Mouse (Mus musculus) T-cell, adult 2 months (primary cell): ENCODE measurements around the gene Lta.
A peak's percentile ranks its signal among the peaks of the same experiment; 100 is the strongest.
"Not testable (repeated sequence)": the region's sequence is repeated elsewhere in the genome, so short reads cannot be mapped to it uniquely, and the experiment has no call there.

Experiments
- DNase-seq: peaks from one replicate; pipeline ENCODE4 v3.0.0; 2022; ENCODE audit warnings: low spot score

Lta gene

DNA sequence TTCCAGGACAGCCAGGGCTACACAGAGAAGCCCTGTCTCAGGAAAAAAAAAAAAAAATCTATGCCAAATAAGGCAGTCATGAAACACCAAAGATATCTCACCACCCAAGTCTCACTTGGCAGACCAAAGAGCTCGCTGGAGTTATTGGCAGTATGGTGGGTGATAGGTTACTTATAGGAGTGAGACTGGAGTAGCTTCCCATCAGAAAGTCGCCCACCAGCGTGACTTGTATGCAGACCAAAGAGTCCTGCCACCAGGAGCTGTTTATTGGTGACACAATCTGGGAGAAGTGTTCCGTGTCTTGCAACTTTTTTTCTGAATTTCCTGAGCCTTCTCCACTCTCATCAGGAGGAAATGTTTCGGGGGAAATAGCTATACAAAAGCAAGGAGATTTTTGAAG, 34.5 kb upstream of the Lta start:
- DNase-seq: no peak

DNA sequence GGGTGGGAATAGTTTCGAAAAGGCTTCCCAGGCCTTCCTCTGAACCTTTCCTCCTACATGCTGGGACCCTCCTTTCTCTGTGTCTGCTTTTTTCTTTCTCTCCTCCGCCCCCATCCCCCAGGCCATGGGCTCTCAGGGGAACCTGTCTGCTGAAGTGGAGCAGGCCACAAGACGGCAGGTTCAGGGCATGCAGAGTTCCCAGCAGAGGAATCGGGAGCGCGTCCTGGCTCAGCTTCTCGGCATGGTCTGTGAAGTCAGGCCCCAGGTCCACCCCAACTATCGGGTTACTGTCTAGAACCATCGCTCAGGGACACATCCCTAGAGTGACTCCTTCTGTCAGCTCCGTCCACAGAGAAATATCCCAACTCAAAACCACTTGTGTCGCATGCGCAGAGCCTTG, 32.4 kb upstream of the Lta start:
- DNase-seq: no peak

DNA sequence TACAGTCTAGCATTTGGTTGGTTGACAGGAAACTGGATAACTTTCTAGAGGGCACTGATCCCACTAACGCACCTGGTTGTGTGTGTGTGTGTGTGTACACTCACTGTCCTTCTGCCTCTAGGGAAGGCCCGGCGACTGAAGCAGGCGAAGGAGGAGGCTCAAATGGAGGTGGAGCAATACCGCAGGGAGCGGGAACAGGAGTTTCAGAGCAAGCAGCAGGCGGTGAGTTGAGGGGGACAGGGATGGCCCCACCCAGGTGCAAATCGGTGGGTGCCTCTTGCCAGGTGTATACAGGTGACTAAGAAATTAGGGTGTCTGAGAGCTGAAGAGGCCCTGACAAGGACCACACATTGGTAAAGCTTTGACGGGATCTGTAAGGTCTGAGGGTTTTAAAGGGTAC, 31.8 kb upstream of the Lta start:
- DNase-seq: no peak

GRCm38 (mm10) chr17:35236390-35236746, 31.2 kb upstream of the Lta start:
- DNase-seq: peak; percentile 95

DNA sequence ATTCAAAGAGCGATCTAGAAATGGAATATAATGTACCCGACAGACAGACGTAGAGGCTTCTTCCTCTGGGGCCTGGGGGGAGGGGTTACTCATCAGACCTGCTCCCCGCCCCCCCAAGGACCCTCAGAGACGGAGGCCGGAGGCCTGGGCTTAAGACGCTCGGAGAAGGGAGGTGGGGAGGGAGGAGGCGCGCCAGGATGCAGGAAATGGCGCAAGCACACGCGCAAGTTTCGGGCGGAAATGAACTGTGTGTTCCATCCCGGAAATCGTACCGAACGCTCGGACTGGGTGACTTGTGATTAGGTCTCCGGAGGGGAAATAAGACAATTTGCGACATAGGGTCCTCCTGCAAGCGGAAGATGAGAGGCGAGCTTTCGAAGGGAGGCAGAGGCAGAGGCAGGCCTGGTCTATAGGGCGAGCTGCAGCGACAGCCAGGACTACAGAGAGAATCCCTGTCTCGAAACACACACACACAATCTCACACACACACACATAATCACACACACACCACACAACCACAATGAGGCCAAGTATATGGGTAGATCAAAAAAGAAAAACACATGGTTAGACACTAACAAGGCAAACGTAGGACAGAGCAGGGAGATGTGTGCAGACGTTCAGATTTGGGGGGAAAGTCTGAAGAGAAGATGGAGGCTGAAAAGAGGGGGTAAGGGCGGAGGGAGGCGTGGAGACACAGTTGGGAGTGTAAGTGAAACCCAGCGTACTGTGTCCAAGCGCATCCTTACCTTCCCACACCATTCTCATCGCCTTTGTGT, 30.7 kb upstream of the Lta start, which contains the start of gene Nfkbil1:
Gene Nfkbil1, minus strand, starts transcription at position 179 of the 776 bp plus-strand sequence.
- peak; percentile 87 for DNase-seq

GRCm38 (mm10) chr17:35234903-35235302, 29.8 kb upstream of the Lta start:
- DNase-seq: no peak

- not testable (repeated sequence) for DNase-seq
Measured at GRCm38 (mm10) chr17:35234090-35234489, 28.9 kb upstream of the Lta start.

DNA sequence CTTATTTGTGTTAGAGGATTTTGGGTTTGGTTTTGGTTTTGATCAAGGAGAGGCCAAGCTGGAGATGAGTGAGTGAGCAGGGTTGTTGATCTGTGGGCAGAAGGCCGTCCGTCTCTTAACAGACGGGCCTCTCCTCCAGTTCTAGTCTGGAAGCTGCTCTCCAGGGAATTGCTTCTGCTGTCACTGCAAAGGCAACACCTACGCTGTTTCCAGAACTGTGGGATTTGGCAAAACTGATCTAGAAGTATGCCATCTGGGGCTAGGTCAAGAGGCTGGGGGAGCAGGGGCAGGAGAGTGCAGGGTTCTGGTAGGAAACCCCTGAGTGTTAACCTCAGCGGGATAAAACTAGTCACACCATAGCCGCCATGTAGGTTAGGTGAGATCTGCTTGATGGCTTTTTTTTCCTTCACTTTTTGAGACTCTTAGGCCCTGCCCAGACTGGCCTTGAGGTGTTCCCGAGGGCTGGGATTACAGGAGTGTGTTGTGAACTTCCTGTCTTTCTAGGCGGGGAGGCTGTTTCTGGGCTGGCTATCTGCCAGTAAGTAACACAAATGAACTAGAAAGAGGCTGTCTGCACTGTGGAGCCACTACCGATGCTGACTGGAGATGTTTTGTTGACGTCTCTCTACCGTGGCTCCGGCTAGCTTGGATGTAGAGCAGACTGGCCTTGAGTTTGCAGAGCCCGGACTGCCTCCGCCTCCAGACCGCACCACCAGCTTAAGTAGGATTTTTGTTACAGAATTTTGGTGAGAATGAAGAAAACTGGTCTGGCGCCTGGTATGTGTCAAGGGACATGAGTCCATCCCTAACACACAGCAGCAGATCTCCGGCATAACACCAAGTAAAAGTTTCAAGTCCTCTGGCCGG, 28.2 kb upstream of the Lta start, which contains the start of gene Atp6v1g2:
Gene Atp6v1g2, plus strand, starts transcription at position 547 of the 867 bp plus-strand sequence.
- DNase-seq: no peak

GRCm38 (mm10) chr17:35232659-35233058, 27.5 kb upstream of the Lta start:
- DNase-seq: peak; percentile 72

DNA sequence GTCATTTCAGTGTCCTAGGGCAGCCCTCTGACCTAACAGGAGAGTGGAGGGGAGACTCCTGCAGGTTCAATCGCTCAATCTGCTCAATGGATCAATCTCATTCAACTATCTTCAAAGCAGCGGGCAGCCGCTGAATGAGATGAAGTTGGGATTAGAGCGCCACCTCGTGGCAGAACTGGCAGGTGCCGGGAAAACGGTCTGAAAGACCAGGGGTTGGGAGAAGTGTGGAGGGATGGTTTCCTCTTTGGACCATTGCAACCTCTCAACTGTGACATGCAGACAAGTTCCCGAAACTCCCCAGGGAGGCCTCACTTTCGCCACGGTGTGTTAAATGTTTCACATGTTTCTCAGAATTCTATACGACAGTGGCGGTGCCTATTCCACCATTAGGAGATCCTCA, 26.9 kb upstream of the Lta start:
- peak; percentile 81 for DNase-seq

DNA sequence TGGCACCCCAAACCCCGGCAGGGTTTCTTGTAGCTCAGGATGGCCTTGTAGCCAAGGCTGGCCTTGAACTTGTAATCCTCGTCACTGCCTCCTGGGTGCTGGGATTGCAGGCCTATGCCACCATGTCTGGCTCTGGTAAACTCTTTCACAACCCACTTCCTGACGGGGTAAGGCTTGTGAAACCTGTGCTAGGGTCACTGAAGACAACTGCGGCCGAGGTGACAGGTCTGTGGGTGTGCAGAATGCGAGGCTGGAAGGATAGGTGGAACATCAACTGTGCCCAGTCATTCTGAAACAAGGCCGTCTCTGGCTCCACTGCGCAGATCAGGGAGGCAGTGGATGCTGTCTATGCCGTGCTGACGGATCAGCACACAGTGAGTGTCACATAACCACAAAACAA, 25.9 kb upstream of the Lta start:
- peak; percentile 43 for DNase-seq

DNA sequence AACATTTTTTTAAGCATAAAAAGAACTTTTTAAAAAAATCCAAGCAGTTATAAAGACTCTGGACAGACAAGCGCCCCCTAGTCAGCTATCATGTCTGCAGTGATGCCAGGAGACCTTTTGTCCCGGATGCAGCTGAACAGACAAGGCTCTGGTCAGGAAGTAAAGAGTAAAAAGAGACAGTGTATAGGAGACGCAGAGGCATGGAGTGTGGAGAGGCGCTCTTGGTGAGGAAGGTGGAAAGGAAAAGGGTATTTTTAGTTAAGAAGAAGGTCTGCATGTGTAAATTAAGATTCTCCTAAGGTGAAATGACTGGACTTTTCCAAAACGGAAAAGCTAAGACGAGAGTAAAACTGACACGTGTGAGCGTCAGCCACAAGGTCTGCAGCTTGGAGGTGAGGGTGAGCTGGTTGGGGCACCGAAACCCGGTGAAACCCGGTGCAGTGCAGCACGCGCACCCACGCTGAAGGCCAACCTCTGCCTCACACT, 21.5 kb upstream of the Lta start:
- DNase-seq: peak; percentile 23

DNA sequence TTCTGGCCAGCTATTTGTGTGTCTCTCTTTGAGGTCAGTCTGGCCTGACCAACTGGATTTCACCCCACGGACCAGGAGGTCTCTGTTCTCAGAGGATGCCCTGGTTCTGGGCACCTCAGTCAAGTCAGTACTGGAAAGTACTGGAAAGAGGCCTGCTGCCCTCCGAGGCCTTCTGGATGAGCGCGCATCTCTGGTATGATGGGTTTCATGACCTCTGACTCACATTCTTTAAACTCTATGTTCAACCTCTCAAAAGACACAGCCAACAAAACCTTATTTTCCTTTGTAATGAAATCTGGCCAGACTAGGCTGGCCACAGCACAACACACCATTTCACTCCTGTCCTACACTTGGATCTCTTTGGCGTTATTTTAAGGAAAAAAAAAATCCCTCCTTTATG, 20.3 kb upstream of the Lta start:
- DNase-seq: no peak

GRCm38 (mm10) chr17:35224641-35225040, 19.5 kb upstream of the Lta start:
- DNase-seq: peak; percentile 26

- DNase-seq: peak; percentile 47
Measured at GRCm38 (mm10) chr17:35222299-35222698, 17.1 kb upstream of the Lta start.

GRCm38 (mm10) chr17:35220156-35220952, 15.2 kb upstream of the Lta start, which contains the start of gene Gm16181:
Gene Gm16181 (plus strand): TSS chr17:35220834.
- no peak for DNase-seq

- DNase-seq: peak; percentile 64
Measured at GRCm38 (mm10) chr17:35219601-35220041, 14.5 kb upstream of the Lta start.

GRCm38 (mm10) chr17:35218516-35219193, 13.5 kb upstream of the Lta start:
- DNase-seq: peak; percentile 62

DNA sequence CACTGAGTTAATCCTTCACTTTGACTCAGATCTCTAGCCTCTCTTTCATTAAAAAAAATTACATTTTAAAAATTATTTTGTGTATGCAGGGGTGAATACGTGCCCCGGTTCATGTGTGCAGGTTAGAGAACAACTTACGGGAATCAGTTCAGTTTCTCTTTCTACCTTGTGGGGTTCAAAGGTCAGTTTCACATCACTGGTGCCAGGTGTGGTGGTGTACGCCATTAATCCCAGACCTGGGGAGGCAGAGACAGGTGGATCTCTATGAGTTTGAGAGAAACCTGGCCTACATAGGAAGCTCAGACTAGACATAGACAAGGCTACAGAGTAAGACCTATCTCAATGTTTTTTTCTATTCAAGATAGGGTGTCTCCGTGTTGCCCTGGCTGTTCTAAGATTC, 7.9 kb upstream of the Lta start:
- DNase-seq: no peak

GRCm38 (mm10) chr17:35210593-35210992, 5.4 kb upstream of the Lta start:
- no peak for DNase-seq

DNA sequence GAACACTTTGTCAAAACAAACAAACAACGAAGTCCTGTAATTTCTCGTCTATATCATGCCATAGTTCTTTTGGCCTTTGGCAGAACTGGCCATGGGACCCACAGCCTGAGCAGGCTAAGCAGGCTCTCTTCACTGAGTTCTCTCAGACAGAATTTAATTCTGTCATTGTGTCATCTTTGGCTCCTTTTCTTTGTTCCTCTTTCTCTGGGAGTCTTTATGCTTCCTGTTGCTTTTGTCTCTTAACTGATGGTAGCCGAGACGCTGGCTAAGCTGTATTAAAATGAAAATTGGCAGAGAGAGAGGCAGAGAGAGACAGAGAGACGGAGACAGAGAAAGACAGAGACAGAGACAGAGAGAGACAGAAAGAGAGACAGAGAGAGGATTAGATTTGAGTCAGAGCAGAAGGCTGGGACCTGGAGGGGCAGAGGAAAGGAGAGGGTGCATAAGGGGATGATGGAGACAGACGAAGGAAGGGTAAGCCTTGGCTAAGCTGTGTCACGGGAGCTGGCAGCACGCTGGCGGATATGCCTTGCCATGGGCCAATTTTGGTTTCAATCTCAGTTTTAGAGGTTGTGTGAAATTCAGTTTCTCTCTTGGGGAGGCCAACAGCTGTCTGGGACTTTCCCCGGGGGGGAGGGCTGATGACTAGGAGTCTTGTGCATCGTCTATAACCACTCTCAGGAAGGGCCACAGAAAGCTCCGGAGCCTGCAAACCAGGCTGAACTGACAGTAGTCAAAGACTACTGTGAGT, 4.8 kb upstream of the Lta start:
- DNase-seq: peak; percentile 85
